Mouse (Mus musculus) E14TG2a.4 (cell line): Measurements from ENCODE around the gene Dirc2.

Experiments used
- H3K27me3 ChIP-seq: 2 replicates; pipeline ENCODE4 v1.6.1; 2014; ENCODE audit warnings: low read length, control low read depth; ENCODE audit not compliant: insufficient read depth
- H3K36me3 ChIP-seq: 2 replicates; pipeline ENCODE4 v1.6.1; 2014; ENCODE audit warnings: low read length, control low read depth; ENCODE audit not compliant: insufficient read depth
- H3K4me1 ChIP-seq: replicated peaks from 2 replicates; pipeline ENCODE4 v1.6.1; 2014; ENCODE audit warnings: low read depth, low read length, control low read depth
- H3K4me3 ChIP-seq: replicated peaks from 2 replicates; pipeline ENCODE4 v1.5.1; 2014; ENCODE audit warnings: mild to moderate bottlenecking, low read length
- H3K9me3 ChIP-seq: 2 replicates; pipeline ENCODE4 v1.6.1; 2014; ENCODE audit warnings: low read length, control low read depth
- CTCF ChIP-seq: conservative IDR thresholded peaks from 2 replicates; pipeline ENCODE4 v1.5.1; 2014; ENCODE audit warnings: low read length
- NANOG ChIP-seq: IDR thresholded peaks from 2 replicates; pipeline ENCODE4 v1.6.1; 2014; ENCODE audit warnings: borderline replicate concordance, low read length, mixed read lengths
- POU5F1 ChIP-seq: IDR thresholded peaks from 2 replicates; pipeline ENCODE4 v1.6.1; 2014; ENCODE audit warnings: low read length, borderline replicate concordance

Gene Dirc2

GRCm38 (mm10) chr16:35768785-35769642 lies at the start of gene Dirc2:
Gene Dirc2 (minus strand): TSS chr16:35769356.
- H3K36me3 ChIP-seq, result peaks cover 20% of the 10 kb centered on the region
- H3K4me3 ChIP-seq, result peak within 1 kb of the TSS; percentile 95
- TF ChIP-seq NANOG, result no peak
- no peak for TF ChIP-seq CTCF
- TF ChIP-seq POU5F1, result no peak
- peaks cover 53% of the 10 kb centered on the region for H3K4me1 ChIP-seq
- H3K27me3 ChIP-seq, result no peaks in the 10 kb centered on the region; the same call in 1 of the 2 replicates
- no peaks in the 10 kb centered on the region for H3K9me3 ChIP-seq

- TF ChIP-seq POU5F1 (no peak), CTCF (peak; percentile 86)
- Histone ChIP-seq H3K36me3 (peaks cover 100% of the 10 kb centered on the region), H3K27me3 (no peaks in the 10 kb centered on the region), H3K4me3 (no peak overlapping the region), H3K4me1 (peaks cover 7% of the 10 kb centered on the region), H3K9me3 (peaks cover 95% of the 10 kb centered on the region)
These were observed 48.3 kb upstream of the Dirc2 start for GRCm38 (mm10) chr16:35817255-35818089.

GRCm38 (mm10) chr16:35813119-35813518 lies 44.0 kb upstream of the Dirc2 start:
- Histone ChIP-seq H3K4me1 (peaks cover 22% of the 10 kb centered on the region), H3K4me3 (no peak overlapping the region), H3K27me3 (no peaks in the 10 kb centered on the region), H3K36me3 (peaks cover 99% of the 10 kb centered on the region), H3K9me3 (peaks cover 85% of the 10 kb centered on the region)
- TF ChIP-seq NANOG (no peak), POU5F1 (no peak), CTCF (no peak)

- Histone ChIP-seq H3K27me3 (no peaks in the 10 kb centered on the region), H3K36me3 (peaks cover 97% of the 10 kb centered on the region), H3K9me3 (peaks cover 45% of the 10 kb centered on the region), H3K4me3 (no peak overlapping the region), H3K4me1 (peaks cover 16% of the 10 kb centered on the region)
- no peak for TF ChIP-seq CTCF
- no peak for TF ChIP-seq POU5F1
These were observed 39.7 kb upstream of the Dirc2 start for GRCm38 (mm10) chr16:35808838-35809237.

GRCm38 (mm10) chr16:35807663-35807992 lies 38.5 kb upstream of the Dirc2 start:
- Histone ChIP-seq H3K4me1 (peaks cover 20% of the 10 kb centered on the region), H3K4me3 (no peak overlapping the region), H3K27me3 (no peaks in the 10 kb centered on the region), H3K36me3 (peaks cover 97% of the 10 kb centered on the region), H3K9me3 (peaks cover 38% of the 10 kb centered on the region)
- TF ChIP-seq POU5F1 (no peak), CTCF (no peak), NANOG (no peak)

GRCm38 (mm10) chr16:35806973-35807662 lies 38.0 kb upstream of the Dirc2 start:
- no peaks in the 10 kb centered on the region for H3K27me3 ChIP-seq

GRCm38 (mm10) chr16:35803723-35804122 lies 34.6 kb upstream of the Dirc2 start:
- peaks cover 98% of the 10 kb centered on the region for H3K36me3 ChIP-seq
- peaks cover 33% of the 10 kb centered on the region for H3K9me3 ChIP-seq
- TF ChIP-seq NANOG (no peak), POU5F1 (no peak), CTCF (no peak)
- no peak overlapping the region for H3K4me3 ChIP-seq
- no peaks in the 10 kb centered on the region for H3K27me3 ChIP-seq
- H3K4me1 ChIP-seq, result peaks cover 31% of the 10 kb centered on the region

More at GRCm38 (mm10) chr16:35806973-35807662, 38.0 kb upstream of the Dirc2 start:
- Histone ChIP-seq H3K36me3 (peaks cover 97% of the 10 kb centered on the region), H3K4me1 (peaks cover 22% of the 10 kb centered on the region), H3K4me3 (no peak overlapping the region), H3K9me3 (peaks cover 33% of the 10 kb centered on the region)
- no peak for TF ChIP-seq NANOG
- TF ChIP-seq CTCF, result no peak
- no peak for TF ChIP-seq POU5F1

GRCm38 (mm10) chr16:35802163-35802562 lies 33.0 kb upstream of the Dirc2 start:
- peaks cover 34% of the 10 kb centered on the region for H3K4me1 ChIP-seq
- H3K27me3 ChIP-seq, result no peaks in the 10 kb centered on the region
- H3K9me3 ChIP-seq, result peaks cover 42% of the 10 kb centered on the region
- peak overlapping the region; percentile 23; the same call in 1 of the 2 replicates for H3K4me3 ChIP-seq
- TF ChIP-seq CTCF, result no peak
- no peak for TF ChIP-seq POU5F1
- TF ChIP-seq NANOG, result no peak
- H3K36me3 ChIP-seq, result peaks cover 97% of the 10 kb centered on the region
